Mouse (Mus musculus) kidney, postnatal 14 days (tissue): Measurements from ENCODE around the gene Slc4a5.

Experiments
- DNase-seq: peaks from one replicate; pipeline ENCODE4 v3.0.0; 2022; ENCODE audit warnings: mixed read lengths

The Slc4a5 gene

DNA sequence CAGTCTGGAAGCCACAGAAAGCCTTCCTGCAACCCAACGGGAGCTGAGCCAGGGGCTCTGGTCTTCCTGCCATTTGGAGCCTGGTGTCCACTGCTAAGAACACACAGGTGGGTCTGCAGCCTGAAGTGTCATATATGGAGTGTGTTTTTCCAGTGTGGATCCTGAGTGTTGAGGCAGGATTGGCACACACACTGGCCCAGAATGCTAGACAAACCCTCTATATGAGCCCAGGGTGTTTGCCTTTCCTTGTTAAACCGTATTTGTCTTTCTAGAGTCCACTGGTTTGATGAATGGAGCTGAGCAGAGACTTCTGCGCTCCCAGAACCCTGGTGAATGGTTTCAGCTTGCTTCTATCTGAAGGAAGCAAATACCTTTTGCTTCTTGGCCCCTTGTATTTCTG, at the start of gene Slc4a5:
Gene Slc4a5, plus strand, starts transcription at position 15 of the 400 bp plus-strand sequence.
- DNase-seq, result no peak

- peak; percentile 52 for DNase-seq
Observed at GRCm38 (mm10) chr6:83169872-83170271, 49.8 kb upstream of the Slc4a5 start.

DNA sequence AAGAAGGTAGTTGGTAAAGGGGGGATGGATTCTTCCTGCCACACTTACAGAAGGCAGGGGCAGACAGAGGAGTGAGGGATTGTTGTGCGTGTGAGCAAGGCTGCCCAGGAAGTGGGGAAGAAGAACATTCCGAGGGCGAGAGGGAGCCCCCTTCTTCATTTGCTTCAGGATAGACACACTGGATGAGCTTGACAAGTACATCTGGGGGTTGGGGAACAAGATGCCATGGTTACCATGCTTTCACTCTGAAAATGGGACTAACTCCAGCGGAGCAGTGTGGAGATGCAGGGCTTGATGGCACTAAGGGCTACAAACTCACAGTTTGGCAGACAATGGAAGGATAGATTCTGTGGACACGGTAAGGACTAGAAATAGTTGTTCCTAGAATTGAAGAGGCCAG, 48.6 kb upstream of the Slc4a5 start:
- no peak for DNase-seq

DNA sequence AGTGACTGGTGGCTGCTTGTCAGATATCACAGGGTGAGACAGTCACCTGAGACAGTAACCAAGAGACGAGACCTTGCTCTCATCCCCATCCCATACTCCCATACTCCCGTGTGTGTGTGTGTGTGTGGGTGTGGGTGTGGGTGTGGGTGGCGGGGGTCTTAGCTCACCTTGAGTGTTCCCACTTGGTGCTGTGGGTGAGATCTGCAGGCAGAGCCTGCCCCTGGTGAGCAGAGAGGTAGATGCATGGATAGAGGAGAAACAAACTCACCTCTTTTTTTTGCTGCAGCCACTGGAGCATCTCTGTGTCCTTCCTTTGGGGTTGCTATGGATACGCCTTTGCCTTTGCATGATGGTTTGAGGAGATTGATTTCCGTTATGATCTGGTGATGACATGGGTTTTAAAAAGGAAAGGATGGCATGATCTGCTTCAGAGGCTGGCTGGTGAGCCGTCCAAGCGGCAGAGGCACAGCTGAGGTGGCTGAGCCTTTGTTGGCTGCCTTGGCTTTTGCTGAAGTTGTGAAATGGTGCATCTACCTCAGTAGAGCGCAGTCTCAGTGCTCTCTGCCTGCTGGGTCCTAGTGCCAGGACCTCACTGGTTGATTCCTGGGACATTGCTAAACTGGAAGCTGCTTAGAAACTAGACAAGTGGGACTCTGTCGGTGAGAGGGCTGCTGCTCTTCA, 47.2 kb upstream of the Slc4a5 start:
- DNase-seq, result no peak

DNA sequence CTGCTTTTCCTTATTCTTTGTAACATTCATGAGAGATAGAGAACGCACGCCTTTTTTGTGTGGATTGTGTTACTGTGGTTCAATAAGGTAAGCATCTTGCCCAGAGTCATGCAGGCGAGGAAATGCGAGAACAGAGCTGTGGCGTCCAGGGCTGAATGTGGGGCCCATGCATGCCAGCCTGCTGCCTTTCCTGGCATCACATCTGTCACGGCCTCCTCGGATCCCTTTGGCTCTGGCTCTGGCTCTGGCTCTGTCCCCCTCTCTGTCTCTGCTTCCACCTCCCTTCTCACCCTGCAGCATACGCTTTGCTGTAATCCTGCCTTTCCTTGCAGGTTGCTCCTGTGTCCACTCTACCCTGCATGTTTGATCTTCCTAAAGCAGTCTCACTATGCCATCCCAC, 43.6 kb upstream of the Slc4a5 start:
- DNase-seq, result no peak

- DNase-seq, result peak; percentile 27
Observed at GRCm38 (mm10) chr6:83179390-83180117, 40.1 kb upstream of the Slc4a5 start.

DNA sequence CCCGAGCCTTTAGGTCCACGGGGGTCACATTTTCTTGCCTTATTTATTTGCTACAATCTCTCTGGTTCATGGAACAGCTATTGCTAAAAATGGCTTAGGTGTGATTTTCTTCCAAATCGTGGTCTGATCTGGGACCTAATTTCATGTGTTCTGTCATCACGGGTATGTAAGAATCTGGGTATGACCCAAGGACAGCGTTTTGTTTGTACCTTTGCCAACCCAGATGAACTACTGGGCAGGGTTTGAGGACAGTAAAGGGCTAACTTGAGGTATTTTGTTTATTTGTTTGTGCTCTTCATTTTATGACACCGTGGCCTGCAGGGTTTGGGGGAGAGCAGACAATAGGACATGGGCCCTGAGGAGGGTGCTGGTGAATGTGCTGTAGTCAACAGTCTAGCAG, 39.0 kb upstream of the Slc4a5 start:
- DNase-seq, result no peak

GRCm38 (mm10) chr6:83184858-83185435, 34.7 kb upstream of the Slc4a5 start:
- DNase-seq, result no peak

GRCm38 (mm10) chr6:83185895-83186861, 33.5 kb upstream of the Slc4a5 start:
- DNase-seq, result peak; percentile 74

DNA sequence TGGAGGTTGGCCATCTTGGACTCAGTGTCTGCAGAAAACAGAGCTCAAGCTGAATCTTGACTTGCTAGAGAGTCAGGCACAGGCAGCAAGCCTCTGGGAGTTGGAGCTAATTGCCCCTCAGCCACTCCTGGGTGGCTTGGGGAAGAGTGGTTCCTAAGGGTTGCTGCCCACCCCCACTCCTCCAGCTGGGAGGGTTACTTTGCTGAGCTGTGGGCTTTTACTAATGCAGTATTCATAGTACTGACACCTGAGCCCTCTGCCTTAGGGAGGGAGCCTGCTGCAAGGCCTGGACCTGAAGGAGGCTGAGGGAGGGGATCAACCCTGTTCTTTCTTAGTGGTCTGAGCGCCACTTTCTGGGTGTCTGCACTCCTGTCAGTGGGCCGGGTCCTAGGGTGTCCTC, 32.7 kb upstream of the Slc4a5 start:
- DNase-seq, result no peak

- DNase-seq, result no peak
Observed at GRCm38 (mm10) chr6:83193571-83193970, 26.1 kb upstream of the Slc4a5 start.

- peak; percentile 63 for DNase-seq
Observed at GRCm38 (mm10) chr6:83197345-83198004, 22.2 kb upstream of the Slc4a5 start.

- DNase-seq, result no peak
Observed at GRCm38 (mm10) chr6:83203320-83203719, 16.3 kb upstream of the Slc4a5 start.

DNA sequence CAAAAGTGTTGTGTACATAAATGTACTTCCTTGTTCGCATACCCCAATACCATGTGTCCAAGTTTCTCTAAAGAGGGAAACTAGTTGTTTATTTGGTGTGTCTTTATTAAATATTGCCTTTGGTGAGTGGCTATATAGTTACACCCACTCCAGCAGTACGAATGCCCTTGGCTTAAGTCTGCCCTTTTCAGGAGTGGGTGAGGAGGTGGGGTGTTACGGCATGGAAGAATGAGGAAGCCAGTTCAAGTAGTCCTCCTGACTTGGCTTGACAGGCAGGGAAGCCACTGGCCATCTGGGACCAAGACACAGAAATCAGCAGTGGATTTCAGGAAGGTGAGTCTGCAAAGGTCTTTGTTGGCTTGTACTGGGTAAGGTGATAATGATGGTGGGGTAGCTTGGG, 13.8 kb upstream of the Slc4a5 start:
- DNase-seq, result no peak

DNA sequence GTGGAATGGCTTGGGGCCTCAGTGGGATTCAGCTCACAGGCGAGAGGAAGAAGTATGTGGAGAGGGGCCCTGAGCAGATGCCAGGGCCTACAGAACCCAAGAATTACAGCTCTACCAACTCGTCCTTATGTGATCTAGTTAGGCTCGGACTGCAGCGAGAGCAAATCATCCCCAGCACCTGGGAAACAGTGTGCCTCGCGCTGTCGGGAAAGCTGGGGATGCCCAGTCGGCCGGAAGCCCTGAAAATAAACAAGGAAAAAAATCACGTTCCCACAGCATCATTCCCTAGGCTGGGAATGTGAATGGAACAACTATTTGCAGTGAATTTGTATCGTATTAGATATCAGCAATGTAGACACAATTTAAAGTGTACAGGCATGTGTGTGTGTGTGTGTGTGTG, 13.3 kb upstream of the Slc4a5 start:
- no peak for DNase-seq

DNA sequence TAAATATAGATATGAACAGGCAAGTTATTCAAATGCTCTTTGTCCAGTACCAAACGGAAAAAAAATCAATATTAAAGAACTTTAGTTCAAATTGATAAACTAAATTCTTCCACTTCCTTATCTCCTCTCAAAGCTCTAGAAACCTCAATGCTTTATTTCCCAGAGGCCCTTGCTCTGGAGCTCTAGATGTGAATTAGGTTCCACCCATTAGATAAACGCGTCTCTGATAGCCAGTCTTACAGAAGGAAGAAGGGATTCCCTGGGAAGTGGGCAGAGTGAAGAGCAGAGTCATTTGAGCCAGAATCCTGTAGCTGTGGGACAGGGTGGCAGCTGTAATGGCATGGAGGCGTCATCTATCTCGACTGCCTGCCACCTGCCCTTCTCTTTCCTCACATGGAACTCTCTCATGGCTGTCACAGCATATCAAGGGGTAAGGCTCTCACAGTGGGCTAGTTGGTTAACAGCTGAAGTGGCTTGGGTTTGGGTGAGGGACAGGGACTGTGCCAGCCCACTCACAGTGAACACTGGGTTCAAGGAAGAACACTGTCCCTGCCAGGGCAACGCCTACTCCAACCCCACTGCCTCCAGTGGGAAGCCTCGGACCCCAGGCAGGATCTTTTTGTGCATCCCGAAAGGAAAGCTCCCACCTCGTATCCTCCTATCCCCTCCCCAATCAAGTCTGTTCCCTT, 12.1 kb upstream of the Slc4a5 start:
- no peak for DNase-seq

DNA sequence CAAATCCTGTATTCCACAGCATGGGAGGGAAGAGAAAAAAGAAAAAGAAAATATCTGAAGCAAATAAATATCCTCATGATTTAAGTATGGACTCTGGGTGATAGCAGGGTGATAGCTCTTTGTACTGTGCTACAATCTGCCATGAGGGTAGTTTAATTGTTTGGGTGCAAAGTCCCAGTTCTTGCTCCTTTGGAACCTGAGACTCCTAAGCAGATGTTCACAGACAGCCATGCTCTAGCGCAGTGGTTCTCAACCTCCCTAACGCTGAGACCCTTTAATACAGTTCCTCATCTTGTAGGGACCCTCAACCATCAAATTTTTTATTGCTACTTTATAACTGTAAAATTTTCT, 11.6 kb upstream of the Slc4a5 start:
- DNase-seq, result no peak

GRCm38 (mm10) chr6:83210495-83210894, 9.1 kb upstream of the Slc4a5 start:
- DNase-seq, result no peak

- no peak for DNase-seq
Observed at GRCm38 (mm10) chr6:83211526-83211925, 8.1 kb upstream of the Slc4a5 start.

DNA sequence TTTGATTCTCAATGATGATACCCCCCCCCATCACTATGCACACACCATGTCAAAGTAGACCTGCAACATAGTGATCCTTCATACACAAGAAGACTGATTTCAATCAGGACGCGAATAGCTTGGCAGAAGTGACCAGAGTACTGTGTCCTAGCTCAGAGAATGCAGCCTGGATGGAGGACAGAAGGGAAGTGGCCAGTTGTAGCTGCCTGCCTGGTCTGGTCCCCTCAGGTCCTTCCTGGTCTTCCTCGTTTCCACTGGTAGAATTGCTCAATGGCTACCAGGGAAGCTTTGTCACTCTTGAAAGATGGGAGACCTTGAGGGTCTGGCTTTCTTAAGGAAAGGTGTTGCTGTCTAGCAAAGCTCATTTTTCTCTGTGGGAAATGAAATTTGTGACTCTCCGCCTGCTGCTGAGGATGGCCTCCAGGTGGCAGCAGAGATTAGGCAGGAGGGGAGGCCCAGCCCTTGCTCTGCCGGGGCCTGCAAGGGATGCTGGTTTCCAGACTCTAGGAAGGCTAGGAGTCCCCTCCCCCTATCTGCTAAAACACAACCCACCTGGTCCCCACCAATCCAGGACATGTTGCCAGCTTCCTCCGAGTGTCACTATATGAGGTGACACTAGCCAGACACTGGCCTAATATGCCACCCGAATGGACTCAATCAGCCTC, 4.5 kb upstream of the Slc4a5 start:
- DNase-seq, result peak; percentile 72

GRCm38 (mm10) chr6:83231486-83231885, 11.9 kb downstream of the Slc4a5 start:
- DNase-seq, result no peak
